Mouse (Mus musculus): ENCODE results near the gene Fhit. TPM values are rescaled to one million over a fixed set of nuclear protein-coding genes. Genes with fewer than 3 reads are reported as not detected.

Gene Fhit
- polyA plus RNA-seq, 1 experiment: 0.94 TPM

DNA sequence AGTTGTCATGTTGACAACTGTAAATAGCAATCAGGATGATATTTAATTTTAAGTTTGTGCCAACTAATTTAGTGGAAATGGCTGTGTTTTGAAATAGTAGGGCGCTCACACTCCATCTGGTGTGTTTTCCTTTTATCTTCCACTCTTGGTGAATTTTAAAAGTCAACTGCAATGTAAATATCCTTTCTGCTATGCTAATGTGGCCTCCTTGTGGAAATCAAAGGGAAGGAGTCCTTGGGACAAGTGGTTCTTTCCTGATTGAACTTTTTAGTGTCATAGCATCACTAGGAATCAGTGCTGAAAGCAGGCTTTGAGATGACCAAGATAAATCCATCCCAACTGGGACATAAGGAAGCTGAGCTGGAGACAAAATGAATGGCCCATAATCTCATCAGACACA, 1413.1 kb downstream of the Fhit start:
- no peak for TF ChIP-seq GATA1 (IDR thresholded peaks at IDR 0.05; ENCODE audit: low read length)

DNA sequence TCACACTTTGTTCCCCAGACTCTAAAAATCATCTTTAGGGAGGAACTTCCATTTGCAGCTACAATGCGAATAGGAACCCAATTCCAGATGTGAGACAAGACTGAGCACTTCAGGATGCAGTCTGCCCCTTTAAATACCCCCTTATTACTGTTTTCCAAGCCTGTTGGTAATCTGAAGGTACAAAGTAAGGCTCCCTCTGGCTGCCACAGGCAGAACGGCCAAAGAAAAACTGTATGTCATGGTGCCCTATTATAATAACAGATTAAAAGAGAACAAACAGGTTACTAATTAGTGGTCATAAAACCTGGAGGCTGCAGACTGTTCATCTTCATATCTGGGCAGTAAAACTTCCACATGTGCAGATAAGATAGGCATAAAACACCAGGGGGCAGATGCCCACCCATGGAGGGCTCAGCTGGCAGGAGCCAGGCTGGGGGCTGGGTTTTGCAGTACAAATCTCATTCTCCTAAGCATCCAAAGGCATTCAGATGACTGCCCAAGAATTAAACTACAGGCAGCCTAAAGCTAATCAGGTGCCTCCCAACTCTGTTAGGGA, 1439.8 kb downstream of the Fhit start:
- no peak for TF ChIP-seq GATA1 (IDR thresholded peaks at IDR 0.05; ENCODE audit: low read length)

DNA sequence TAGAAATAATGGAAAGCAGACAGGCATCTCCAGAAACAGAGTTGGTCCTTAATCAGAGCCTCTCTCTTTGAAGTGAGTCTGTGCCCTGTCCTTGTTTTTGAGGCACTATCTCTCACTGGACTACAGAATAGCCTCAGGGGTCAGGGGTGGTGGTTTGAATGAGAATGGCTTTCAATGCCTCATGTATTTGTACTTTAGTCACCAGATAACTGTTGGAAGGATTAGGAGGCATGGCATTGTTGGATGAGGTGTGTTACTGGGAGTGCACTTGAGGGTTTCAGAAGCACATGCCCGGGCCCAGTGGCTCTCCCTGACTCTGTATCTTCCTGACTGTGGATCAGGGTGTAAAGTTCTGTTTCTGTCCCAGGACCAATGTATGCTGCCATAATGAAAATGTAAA, 1463.2 kb downstream of the Fhit start:
- no peak for TF ChIP-seq GATA1 (IDR thresholded peaks at IDR 0.05; ENCODE audit: low read length)

DNA sequence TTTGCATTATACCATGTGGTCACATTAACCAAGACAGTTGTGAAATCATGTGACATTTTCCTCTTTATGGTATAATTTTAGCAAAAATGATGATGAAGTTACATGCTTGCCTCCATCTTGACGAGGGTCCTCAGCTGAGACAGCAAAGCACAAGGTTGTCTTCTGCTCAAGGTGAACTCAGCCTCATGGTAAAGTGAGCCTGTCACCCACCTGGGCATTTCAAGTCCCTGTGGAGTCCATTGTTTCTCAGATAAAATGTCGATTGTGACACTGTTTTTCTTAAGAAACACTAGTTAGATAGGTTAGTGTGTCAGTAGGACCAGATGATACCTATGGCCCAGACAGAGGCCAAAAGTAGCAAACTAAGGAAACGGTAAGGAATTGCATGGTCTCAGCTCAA, 1464.7 kb downstream of the Fhit start:
- no peak for TF ChIP-seq GATA1 (IDR thresholded peaks at IDR 0.05; ENCODE audit: low read length)

DNA sequence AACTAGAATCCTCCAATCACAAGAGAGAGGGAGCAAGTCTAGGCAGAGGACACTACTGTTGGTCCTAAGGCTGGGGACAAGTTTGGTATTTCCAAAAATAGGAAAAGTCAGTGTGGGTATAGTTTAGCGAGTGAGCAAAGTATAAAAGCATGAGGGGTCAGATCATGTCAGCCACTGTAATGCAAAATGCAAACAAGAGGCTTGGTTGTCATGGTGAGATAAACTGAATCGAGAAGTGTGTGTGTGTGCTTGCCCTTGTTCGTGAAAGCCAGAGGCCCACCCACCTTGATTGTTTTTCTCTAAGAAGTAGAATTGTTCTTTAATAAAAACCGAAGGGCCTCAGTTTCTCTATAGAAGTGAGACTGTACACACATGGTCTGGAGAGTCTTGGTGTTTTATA, 1465.8 kb downstream of the Fhit start:
- no peak for TF ChIP-seq GATA1 (IDR thresholded peaks at IDR 0.05; ENCODE audit: low read length)

DNA sequence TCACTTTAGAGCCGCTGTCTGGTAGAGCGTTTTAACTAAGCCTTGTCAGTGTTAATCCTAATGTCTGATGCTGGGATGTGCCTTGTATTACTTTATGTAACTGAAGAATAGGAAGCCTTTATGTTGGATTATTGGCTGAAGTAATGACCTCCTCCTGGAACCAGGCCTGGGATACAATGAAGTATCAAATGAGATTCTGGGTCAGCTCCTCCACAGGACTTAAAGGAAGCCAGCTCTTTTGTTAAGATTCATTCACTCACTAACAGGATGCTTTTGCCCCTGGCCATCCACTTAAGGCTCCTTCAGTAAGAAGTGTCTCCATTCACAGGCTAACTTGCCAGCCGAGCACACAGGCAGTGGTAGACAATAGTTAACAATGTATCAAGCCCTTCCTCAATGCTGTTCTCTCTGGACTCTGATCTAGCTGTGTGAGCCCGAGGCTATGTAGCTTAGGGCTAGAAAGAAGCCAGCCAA, 1466.6 kb downstream of the Fhit start:
- TF ChIP-seq GATA1 (IDR thresholded peaks at IDR 0.05; ENCODE audit: low read length): no peak

DNA sequence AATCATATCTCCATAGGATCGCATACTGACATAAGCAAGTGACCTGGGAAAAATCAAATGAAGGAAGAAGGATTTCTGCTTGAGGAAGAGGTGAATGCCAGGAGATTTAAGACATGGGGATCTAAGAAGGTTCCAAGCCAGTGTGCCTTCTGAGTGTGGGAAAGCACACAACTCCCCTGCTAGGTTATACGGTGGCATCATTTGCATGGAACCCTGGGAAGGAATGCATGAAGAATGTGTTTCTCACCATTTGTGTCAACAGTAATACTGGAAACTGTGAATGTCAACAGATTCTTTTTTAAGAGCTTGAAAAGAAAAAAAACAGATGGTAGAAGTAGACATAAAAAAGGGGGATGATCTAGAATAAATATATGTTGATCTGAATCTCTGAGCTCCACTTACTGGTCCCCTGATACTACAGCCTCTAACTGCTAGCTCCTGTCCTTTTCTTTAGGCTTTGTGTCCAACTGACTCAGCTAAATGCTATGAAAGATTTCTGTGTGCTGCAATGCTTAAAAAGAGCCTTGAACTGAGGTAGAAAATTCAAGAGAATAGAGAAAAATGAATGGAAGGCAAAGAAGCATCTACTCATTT, 1473.1 kb downstream of the Fhit start:
- TF ChIP-seq GATA1 (IDR thresholded peaks at IDR 0.05; ENCODE audit: low read length): no peak

DNA sequence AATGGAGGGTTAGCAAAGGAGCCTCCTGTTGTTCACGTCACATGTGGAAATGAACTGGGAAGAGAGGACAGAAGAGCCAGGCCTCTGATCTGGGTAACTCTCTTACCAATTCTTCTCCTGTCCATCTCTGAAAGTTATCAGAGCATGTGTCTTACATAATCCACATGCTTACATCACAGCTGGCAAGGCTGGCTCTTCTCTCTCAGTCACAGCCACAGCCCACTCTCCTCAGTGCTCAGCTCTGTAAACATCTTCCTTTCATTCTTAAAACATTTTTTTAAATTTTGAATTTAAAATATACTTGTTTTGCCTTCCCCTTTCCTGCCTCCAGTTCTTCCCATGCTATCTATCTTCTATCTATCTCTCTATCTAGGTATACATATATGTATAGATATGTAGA, 1477.5 kb downstream of the Fhit start:
- no peak for TF ChIP-seq GATA1 (IDR thresholded peaks at IDR 0.05; ENCODE audit: low read length)

DNA sequence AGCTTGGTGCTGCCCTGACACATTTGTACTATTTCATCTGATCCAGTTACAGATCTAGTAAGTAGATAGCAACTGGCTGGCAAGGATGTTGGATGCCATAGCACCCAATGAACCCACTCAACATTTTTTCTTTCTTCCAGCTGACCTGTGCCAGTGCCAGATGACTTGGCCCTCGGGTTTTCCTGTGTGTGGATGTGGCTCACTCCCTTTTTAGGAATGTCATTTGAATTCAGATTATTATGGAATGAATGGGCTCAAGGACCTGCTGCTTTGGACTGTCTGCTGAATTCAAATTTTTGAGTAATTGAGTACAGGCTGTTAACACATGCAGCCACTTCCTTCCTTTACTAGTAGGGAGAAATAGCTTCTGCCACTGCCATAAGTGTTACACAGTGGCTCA, 1489.1 kb downstream of the Fhit start:
- no peak for TF ChIP-seq GATA1 (IDR thresholded peaks at IDR 0.05; ENCODE audit: low read length)

DNA sequence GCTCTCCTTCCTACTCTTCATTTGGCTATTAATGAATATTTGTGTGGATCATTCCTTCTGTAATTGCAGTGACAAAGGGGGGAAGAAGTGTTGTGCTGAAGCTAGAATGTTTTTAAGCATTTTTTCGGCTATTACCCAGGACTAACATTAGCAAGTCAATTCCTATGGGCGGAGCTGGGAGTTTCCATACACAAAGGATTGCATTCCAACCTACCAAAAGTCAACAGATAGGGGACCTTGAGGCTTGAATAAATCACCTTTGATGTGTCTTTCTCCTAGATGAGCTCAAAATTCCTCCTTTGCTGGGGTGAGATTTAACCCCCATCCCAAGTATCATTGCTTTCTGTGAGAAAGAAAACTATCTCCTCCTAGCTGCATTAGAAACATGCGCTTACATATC, 1490.1 kb downstream of the Fhit start:
- no peak for TF ChIP-seq GATA1 (IDR thresholded peaks at IDR 0.05; ENCODE audit: low read length)

DNA sequence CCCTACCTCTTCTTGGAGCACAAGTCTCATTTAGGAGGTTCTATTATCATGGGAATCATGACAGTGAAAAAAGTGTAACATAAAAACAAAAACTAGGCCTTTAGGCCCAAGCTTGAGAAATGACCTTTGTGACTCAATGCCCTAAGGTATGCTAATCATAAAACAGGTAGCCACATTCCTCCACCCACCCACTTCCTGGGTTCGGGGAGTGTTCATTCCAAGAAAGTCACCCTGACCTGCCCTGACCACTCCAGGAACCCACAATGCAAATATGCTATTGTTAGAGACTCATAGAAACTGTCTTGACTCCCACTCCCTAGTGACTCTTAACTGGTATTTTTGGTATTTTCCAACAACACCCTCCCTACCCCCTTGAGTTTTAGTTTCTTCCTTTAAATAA, 1492.1 kb downstream of the Fhit start:
- TF ChIP-seq GATA1 (IDR thresholded peaks at IDR 0.05; ENCODE audit: low read length): no peak

DNA sequence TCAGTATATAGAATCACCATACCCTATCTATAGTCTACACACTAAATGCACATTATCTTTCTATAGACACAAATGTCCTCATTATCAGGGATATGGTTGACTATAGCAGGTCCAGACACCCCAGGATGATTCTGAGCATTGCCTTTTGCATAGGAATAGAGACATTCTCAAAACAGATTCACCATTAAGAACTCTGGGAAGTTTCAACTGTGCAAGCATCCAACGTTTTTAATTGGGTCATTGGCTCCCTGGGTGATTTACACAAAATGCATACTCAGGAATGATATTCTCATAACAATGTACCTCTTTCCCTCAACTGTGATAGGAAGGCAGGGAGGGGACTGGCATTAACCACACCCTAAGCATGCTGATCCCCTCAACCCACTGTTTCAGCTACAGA, 1503.4 kb downstream of the Fhit start:
- TF ChIP-seq GATA1 (IDR thresholded peaks at IDR 0.05; ENCODE audit: low read length): no peak

DNA sequence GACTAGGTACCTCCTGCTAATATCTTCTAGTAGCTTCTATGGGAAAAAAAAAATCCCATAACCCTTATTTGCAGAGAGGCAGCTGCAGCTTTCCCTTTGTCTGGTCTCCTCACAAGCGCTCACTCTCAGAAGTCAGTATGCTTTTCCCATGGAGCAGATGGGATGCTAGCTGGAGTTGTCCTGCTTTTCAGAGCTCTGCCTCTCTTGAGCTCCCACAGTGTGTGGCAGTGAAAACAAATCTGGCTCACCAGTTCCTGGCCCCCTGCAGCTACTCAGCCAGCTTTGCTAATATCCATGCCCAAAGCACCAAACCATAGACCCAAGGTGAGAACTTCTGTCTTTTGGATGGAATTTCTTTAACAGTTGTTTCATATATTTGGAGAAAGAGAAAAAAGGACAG, 1510.4 kb downstream of the Fhit start:
- TF ChIP-seq GATA1 (IDR thresholded peaks at IDR 0.05; ENCODE audit: low read length): no peak

DNA sequence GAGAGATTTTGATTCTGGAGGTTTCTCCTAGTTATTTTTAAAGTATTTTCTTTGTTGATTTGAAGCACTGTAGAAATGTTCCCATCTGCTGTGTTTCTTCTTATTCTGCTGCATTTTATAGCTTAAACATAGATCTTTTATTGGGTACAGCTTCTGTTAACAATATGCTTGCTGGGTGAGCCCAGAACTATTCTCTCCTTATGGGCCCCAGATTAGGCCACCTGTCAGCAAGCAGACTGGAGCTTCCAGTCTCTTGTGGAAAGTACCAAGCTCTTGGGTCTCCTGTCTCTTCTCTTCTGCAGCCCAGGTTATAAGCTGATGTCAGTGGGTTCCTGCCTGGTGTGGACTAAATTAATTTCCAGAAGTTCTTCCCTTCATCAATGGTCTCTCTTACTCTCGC, 1513.4 kb downstream of the Fhit start:
- TF ChIP-seq GATA1 (IDR thresholded peaks at IDR 0.05; ENCODE audit: low read length): no peak

DNA sequence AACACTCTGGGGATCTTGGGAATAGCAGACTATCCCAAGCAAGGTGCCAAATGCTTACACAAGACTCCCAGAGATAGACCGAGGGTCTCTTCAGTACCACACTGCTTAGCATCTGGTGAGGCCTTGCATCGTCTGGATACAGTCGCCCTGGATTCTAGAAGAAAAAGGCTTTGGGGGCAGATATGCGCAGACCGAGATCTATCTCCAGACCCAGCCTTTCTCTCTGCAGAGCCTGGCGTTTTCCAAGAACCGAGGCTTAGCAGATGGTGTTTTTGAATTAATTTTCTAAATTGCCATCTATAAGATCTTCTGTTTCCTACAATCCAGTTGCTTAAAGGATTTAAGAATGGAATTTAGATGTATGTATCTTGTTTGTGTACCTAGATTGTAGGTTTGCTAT, 1515.6 kb downstream of the Fhit start:
- no peak for TF ChIP-seq GATA1 (IDR thresholded peaks at IDR 0.05; ENCODE audit: low read length)

DNA sequence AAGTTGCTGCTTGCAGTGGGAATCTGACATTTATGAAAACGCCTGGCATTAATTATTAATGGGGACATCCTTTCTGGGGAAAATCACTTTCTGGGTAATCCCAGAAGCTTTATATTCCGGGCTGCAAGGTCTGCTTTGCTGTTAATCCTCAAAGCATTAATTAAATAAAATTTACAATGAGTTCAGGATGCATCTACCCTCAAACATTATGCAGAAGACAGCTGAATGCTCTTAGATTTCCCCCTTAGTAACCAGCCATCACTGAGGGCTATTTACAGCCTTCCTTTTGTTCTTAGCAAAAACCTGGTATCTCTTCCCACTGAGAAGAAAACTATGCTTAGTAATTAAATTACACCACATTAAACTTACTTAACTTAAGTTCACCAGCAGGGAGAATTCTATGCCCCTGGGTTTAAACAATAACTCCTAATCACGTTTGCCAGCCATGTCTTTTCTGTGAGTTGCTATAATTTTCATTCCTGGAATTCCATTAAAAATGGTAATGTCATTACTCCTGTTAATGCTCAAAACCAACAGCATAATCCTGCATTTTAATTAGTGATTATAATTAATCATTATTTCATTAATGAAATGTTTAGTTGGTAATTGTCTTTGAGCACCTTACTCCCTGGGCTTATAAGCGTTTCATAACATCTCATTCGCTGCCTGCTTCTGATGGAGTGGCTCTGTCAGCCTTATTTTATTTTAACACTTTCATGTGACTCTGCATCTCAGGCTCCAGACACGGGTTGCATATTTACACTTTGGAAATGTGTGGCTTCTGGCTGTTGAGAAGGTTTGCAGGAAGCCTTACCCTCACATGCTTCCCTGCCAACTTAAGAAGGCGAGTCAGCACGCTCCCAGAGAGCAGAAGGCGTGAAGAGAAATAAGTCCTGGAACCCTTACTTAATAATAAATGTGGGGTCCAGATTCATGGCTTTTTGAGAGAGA, 1517.3 kb downstream of the Fhit start:
- TF ChIP-seq GATA1 (IDR thresholded peaks at IDR 0.05; ENCODE audit: low read length): no peak

DNA sequence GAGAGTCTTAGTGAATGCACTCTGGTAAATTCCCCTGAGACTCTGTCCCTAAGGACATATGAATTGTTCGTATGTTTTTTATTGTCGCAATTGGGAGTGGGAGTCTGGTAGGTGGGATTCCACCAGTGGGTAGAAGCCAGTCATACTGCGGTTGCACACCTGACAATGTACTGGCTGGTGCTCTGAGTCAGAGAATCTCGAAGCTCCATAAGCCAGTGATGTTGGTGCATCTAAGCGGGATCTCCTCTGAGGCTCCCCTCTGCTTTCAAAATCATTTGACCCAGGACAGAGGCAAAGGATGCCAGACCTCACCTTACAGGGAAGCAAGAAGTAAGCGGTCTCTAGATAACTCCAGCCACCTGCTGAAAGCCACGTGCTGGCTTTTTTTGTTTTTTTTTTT, 1518.1 kb downstream of the Fhit start:
- no peak for TF ChIP-seq GATA1 (IDR thresholded peaks at IDR 0.05; ENCODE audit: low read length)

Measured in G1E-ER4 (cell line).